Mouse (Mus musculus): Measurements from ENCODE around the gene Slc7a3. TPM values are rescaled to one million over a fixed set of nuclear protein-coding genes. Genes with fewer than 3 reads are reported as not detected.
"Not testable (repeated sequence)": the region's sequence is repeated elsewhere in the genome, so short reads cannot be mapped to it uniquely, and the experiment has no call there.

Gene Slc7a3
- total and polyA plus RNA-seq, 3 experiments, result 0.44 TPM; not detected in 2

DNA sequence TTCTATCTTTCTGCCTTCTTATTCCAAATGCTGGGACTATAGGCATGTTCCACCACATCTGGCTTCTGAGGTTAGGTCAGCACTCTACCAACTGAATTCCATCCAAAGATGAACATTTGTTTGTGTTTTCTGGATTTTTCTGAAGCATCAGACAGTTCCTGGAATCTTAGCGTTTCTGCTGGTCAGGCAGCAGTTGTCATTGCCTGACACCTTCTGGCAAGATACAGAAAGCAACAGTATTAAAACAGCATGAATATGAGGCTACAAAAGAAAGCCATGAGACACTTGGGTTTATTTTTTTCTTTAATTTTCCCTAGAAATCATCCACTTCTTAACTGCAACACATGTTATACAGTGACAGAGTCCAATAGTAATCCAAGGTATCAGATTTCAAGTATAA is 34.7 kb upstream of the Slc7a3 start:
- no peaks in the 10 kb centered on the region for H3K9me3 ChIP-seq (replicated peaks)
- DNase-seq (ENCODE audit: low spot score) (no peak), ATAC-seq (ENCODE audit: extremely low read depth, insufficient number of reproducible peaks, low FRiP score, poor library complexity, severe bottlenecking) (no peak)
- no peaks in the 10 kb centered on the region for H3K27me3 ChIP-seq (ENCODE audit: insufficient read depth, low read length)
- no peak overlapping the region for H3K4me3 ChIP-seq (ENCODE audit: low read depth, low read length)
- no peaks in the 10 kb centered on the region for H3K36me3 ChIP-seq (replicated peaks)
- TF ChIP-seq GATA1 (IDR thresholded peaks at IDR 0.05; ENCODE audit: borderline replicate concordance, low read length) (no peak), CTCF (IDR thresholded peaks at IDR 0.05; ENCODE audit: low read depth, low read length) (no peak), POLR2AphosphoS5 (IDR thresholded peaks at IDR 0.05; ENCODE audit: insufficient replicate concordance, low read depth, low read length) (no peak), GATA2 (IDR thresholded peaks at IDR 0.05; ENCODE audit: borderline replicate concordance, low read depth, low read length) (no peak), TAL1 (conservative IDR thresholded peaks at IDR 0.05; ENCODE audit: low read depth, low read length) (no peak)
- no peaks in the 10 kb centered on the region for H3K4me1 ChIP-seq (ENCODE audit: insufficient read depth, low read depth, low read length)

GRCm38 (mm10) chrX:101085211-101085610 is 609 bp downstream of the Slc7a3 start:
- H3K4me3 ChIP-seq (ENCODE audit: low read depth, low read length); DNase-seq (ENCODE audit: low spot score); H3K4me1 ChIP-seq (ENCODE audit: insufficient read depth, low read depth, low read length): not testable (repeated sequence)

GRCm38 (mm10) chrX:101084192-101084591 is 1.6 kb downstream of the Slc7a3 start:
- TF ChIP-seq GATA1 (IDR thresholded peaks at IDR 0.05; ENCODE audit: borderline replicate concordance, low read length) (no peak), TAL1 (conservative IDR thresholded peaks at IDR 0.05; ENCODE audit: low read depth, low read length) (no peak), CTCF (IDR thresholded peaks at IDR 0.05; ENCODE audit: low read depth, low read length) (no peak), POLR2AphosphoS5 (IDR thresholded peaks at IDR 0.05; ENCODE audit: insufficient replicate concordance, low read depth, low read length) (no peak), GATA2 (IDR thresholded peaks at IDR 0.05; ENCODE audit: borderline replicate concordance, low read depth, low read length) (no peak)
- no peak for ATAC-seq (ENCODE audit: extremely low read depth, insufficient number of reproducible peaks, low FRiP score, poor library complexity, severe bottlenecking)

More at GRCm38 (mm10) chrX:101085211-101085610, 609 bp downstream of the Slc7a3 start:
- not testable (repeated sequence) for ATAC-seq (ENCODE audit: extremely low read depth, insufficient number of reproducible peaks, low FRiP score, poor library complexity, severe bottlenecking); H3K27me3 ChIP-seq (ENCODE audit: insufficient read depth, low read length); H3K36me3 ChIP-seq (replicated peaks); H3K9me3 ChIP-seq (replicated peaks)

DNA sequence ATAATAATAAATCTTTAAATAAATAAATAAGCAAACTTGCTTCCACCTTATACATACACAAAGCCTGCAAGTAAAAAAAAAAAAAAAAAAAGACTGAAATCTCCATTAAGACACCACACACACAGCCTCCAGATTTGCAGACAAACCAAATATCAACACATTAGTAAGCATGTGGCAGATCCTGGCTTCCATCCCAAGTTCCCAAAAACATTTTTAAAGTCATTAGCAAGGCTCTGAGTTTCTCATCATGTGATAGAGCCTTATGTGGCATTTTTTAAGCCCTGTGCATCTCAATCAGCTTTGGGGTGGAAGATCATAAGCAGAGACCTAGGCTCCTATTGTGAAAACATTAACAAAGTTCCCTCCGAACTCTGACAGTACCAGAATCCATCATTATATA is 20.6 kb downstream of the Slc7a3 start:
- DNase-seq (ENCODE audit: low spot score) (no peak), ATAC-seq (ENCODE audit: extremely low read depth, insufficient number of reproducible peaks, low FRiP score, poor library complexity, severe bottlenecking) (no peak)
- no peaks in the 10 kb centered on the region for H3K36me3 ChIP-seq (replicated peaks)
- no peaks in the 10 kb centered on the region for H3K27me3 ChIP-seq (ENCODE audit: insufficient read depth, low read length)
- no peaks in the 10 kb centered on the region for H3K4me1 ChIP-seq (ENCODE audit: insufficient read depth, low read depth, low read length)
- H3K4me3 ChIP-seq (ENCODE audit: low read depth, low read length), result no peak overlapping the region
- H3K9me3 ChIP-seq (replicated peaks), result no peaks in the 10 kb centered on the region
- TF ChIP-seq TAL1 (conservative IDR thresholded peaks at IDR 0.05; ENCODE audit: low read depth, low read length) (no peak), CTCF (IDR thresholded peaks at IDR 0.05; ENCODE audit: low read depth, low read length) (no peak), POLR2AphosphoS5 (IDR thresholded peaks at IDR 0.05; ENCODE audit: insufficient replicate concordance, low read depth, low read length) (no peak)

More at GRCm38 (mm10) chrX:101084192-101084591, 1.6 kb downstream of the Slc7a3 start:
- no peaks in the 10 kb centered on the region for H3K4me1 ChIP-seq (ENCODE audit: insufficient read depth, low read depth, low read length)
- H3K36me3 ChIP-seq (replicated peaks), result no peaks in the 10 kb centered on the region
- DNase-seq (ENCODE audit: low spot score), result no peak
- peaks cover 3% of the 10 kb centered on the region; the same call in 1 of the 2 replicates for H3K27me3 ChIP-seq (ENCODE audit: insufficient read depth, low read length)
- H3K9me3 ChIP-seq (replicated peaks), result no peaks in the 10 kb centered on the region
- H3K4me3 ChIP-seq (ENCODE audit: low read depth, low read length), result no peak overlapping the region

GRCm38 (mm10) chrX:101063503-101063902 is 22.3 kb downstream of the Slc7a3 start:
- Histone ChIP-seq H3K4me3 (ENCODE audit: low read depth, low read length) (no peak overlapping the region), H3K4me1 (ENCODE audit: insufficient read depth, low read depth, low read length) (no peaks in the 10 kb centered on the region), H3K9me3 (replicated peaks) (no peaks in the 10 kb centered on the region), H3K36me3 (replicated peaks) (no peaks in the 10 kb centered on the region), H3K27me3 (ENCODE audit: insufficient read depth, low read length) (no peaks in the 10 kb centered on the region)
- DNase-seq (ENCODE audit: low spot score) (no peak), ATAC-seq (ENCODE audit: extremely low read depth, insufficient number of reproducible peaks, low FRiP score, poor library complexity, severe bottlenecking) (no peak)
- no peak for TF ChIP-seq TAL1 (conservative IDR thresholded peaks at IDR 0.05; ENCODE audit: low read depth, low read length)
- TF ChIP-seq GATA1 (IDR thresholded peaks at IDR 0.05; ENCODE audit: borderline replicate concordance, low read length), result no peak
- TF ChIP-seq CTCF (IDR thresholded peaks at IDR 0.05; ENCODE audit: low read depth, low read length), result no peak
- no peak for TF ChIP-seq POLR2AphosphoS5 (IDR thresholded peaks at IDR 0.05; ENCODE audit: insufficient replicate concordance, low read depth, low read length)
- TF ChIP-seq GATA2 (IDR thresholded peaks at IDR 0.05; ENCODE audit: borderline replicate concordance, low read depth, low read length), result no peak

GRCm38 (mm10) chrX:101059541-101059940 is 26.3 kb downstream of the Slc7a3 start, which contains the start of gene Tex11:
TSS of gene Tex11 (minus strand) at chrX:101059667.
- Histone ChIP-seq H3K27me3 (ENCODE audit: insufficient read depth, low read length) (no peaks in the 10 kb centered on the region), H3K36me3 (replicated peaks) (no peaks in the 10 kb centered on the region), H3K4me1 (ENCODE audit: insufficient read depth, low read depth, low read length) (no peaks in the 10 kb centered on the region), H3K4me3 (ENCODE audit: low read depth, low read length) (no peak within 1 kb of the TSS), H3K9me3 (replicated peaks) (no peaks in the 10 kb centered on the region)
- ATAC-seq (ENCODE audit: extremely low read depth, insufficient number of reproducible peaks, low FRiP score, poor library complexity, severe bottlenecking) (no peak), DNase-seq (ENCODE audit: low spot score) (no peak)
- no peak for TF ChIP-seq GATA2 (IDR thresholded peaks at IDR 0.05; ENCODE audit: borderline replicate concordance, low read depth, low read length)

Other genes with a start within 250 kb of the Slc7a3 start
- gene Tex11, start 26.4 kb downstream of the Slc7a3 start, total RNA-seq (2014; fragmentation: Nextera tagmentation), result not detected in 2 replicates
- not detected in 2 replicates for gene Tex11, start 26.4 kb downstream of the Slc7a3 start, total RNA-seq (2017)
- gene Tex11, start 26.4 kb downstream of the Slc7a3 start, polyA plus RNA-seq (2012), result not detected in 2 replicates
- 38.5 and 42.6 TPM in 2 replicates for gene Snx12, start 136.5 kb upstream of the Slc7a3 start, total RNA-seq (2014; fragmentation: Nextera tagmentation)
- 63.6 and 67.9 TPM in 2 replicates for gene Snx12, start 136.5 kb upstream of the Slc7a3 start, total RNA-seq (2017)
- 31.2 and 32.3 TPM in 2 replicates for gene Snx12, start 136.5 kb upstream of the Slc7a3 start, polyA plus RNA-seq (2012)
- gene Foxo4, start 168.5 kb upstream of the Slc7a3 start, total RNA-seq (2014; fragmentation: Nextera tagmentation), result 20.4 and 20.9 TPM in 2 replicates
- gene Foxo4, start 168.5 kb upstream of the Slc7a3 start, total RNA-seq (2017), result 25.8 and 29.9 TPM in 2 replicates
- 44.5 and 46.4 TPM in 2 replicates for gene Foxo4, start 168.5 kb upstream of the Slc7a3 start, polyA plus RNA-seq (2012)
- not detected in 2 replicates for gene Gm614, start 178.0 kb upstream of the Slc7a3 start, total RNA-seq (2014; fragmentation: Nextera tagmentation)
- gene Gm614, start 178.0 kb upstream of the Slc7a3 start, total RNA-seq (2017), result 0.87 TPM in 1 of 2 replicates, not detected in the other
- not detected in 2 replicates for gene Gm614, start 178.0 kb upstream of the Slc7a3 start, polyA plus RNA-seq (2012)
- 11.6 and 18.7 TPM in 2 replicates for gene Il2rg, start 182.2 kb upstream of the Slc7a3 start, total RNA-seq (2014; fragmentation: Nextera tagmentation)
- 21.2 and 21.6 TPM in 2 replicates for gene Il2rg, start 182.2 kb upstream of the Slc7a3 start, total RNA-seq (2017)
- 8.2 and 10.1 TPM in 2 replicates for gene Il2rg, start 182.2 kb upstream of the Slc7a3 start, polyA plus RNA-seq (2012)
- gene Gm20489, start 183.0 kb upstream of the Slc7a3 start, total RNA-seq (2014; fragmentation: Nextera tagmentation), result not detected in 2 replicates
- gene Gm20489, start 183.0 kb upstream of the Slc7a3 start, total RNA-seq (2017), result not detected in 2 replicates
- gene Gm20489, start 183.0 kb upstream of the Slc7a3 start, polyA plus RNA-seq (2012), result not detected in 2 replicates
- gene Med12, start 188.0 kb upstream of the Slc7a3 start, total RNA-seq (2014; fragmentation: Nextera tagmentation), result 106 and 128 TPM in 2 replicates
- 37.9 and 40.9 TPM in 2 replicates for gene Med12, start 188.0 kb upstream of the Slc7a3 start, total RNA-seq (2017)
- 44.8 and 48.2 TPM in 2 replicates for gene Med12, start 188.0 kb upstream of the Slc7a3 start, polyA plus RNA-seq (2012)
- gene Nlgn3, start 213.1 kb upstream of the Slc7a3 start, total RNA-seq (2014; fragmentation: Nextera tagmentation), result not detected in 2 replicates
- 0.05 and 0.06 TPM in 2 replicates for gene Nlgn3, start 213.1 kb upstream of the Slc7a3 start, total RNA-seq (2017)
- 0.05 TPM in 1 of 2 replicates, not detected in the other for gene Nlgn3, start 213.1 kb upstream of the Slc7a3 start, polyA plus RNA-seq (2012)